ENCODE assay signal across 22 mouse cellular contexts in genomic region chr2:134952088-134952487, GRCm38 (mm10).
DNase-seq lines count a peak whose midpoint lies in the region; ATAC-seq and TF ChIP-seq lines count a peak whose summit lies in the region.
"Had no signal": no experiment of that assay in that cellular context is flagged by ENCODE, and none has a peak within 500 bp of the region (broad histone marks: within the 10 kb centered on the region; RNA-seq: fewer than 3 reads in every experiment).

No protein-coding gene starts in this region.

- intact Hi-C loops in heart, adult 2 months (cut with DNase I): loop anchor here (5.0 kb wide), 1 partner anchor 95 kb away; no protein-coding TSS in a partner anchor
- intact Hi-C loops in left cerebral cortex, postnatal 25 days (cut with DNase I): no loop called here

- 14% methylated on average over 5 of the region's 5 CpGs for WGBS in heart, adult 2 months
- 59% methylated on average over 5 of the region's 5 CpGs for WGBS in thymus, adult 2 months

- H3K4me1 ChIP-seq in heart, adult 2 months (ENCODE audit: control insufficient read depth, insufficient read depth, low read length): peaks cover 5% of the 10 kb centered on the region
- H3K4me1 ChIP-seq in thymus, adult 2 months (replicated peaks; ENCODE audit: control insufficient read depth, insufficient read depth, low read length): no peaks in the 10 kb centered on the region
- H3K4me1 ChIP-seq: embryonic facial prominence, embryonic 15.5 days; forebrain, embryonic 10.5 days; hindbrain, embryonic 10.5 days had no signal

- no peak overlapping the region for H3K9ac ChIP-seq in heart, adult 2 months (ENCODE audit: low read depth, low read length)
- H3K9ac ChIP-seq: embryonic facial prominence, embryonic 15.5 days; heart, embryonic 13.5 days; hindbrain, embryonic 14.5 days had no signal

- no peaks in the 10 kb centered on the region for H3K79me2 ChIP-seq in heart, adult 2 months (replicated peaks; ENCODE audit: control insufficient read depth, insufficient read depth, low read length)

- H3K36me3 ChIP-seq in heart, adult 2 months (ENCODE audit: control insufficient read depth, insufficient read depth, low read length): no peaks in the 10 kb centered on the region; the same call in 1 of the 2 replicates
- no peaks in the 10 kb centered on the region for H3K36me3 ChIP-seq in thymus, adult 2 months (ENCODE audit: control insufficient read depth, insufficient read depth, low read length)
- H3K36me3 ChIP-seq: embryonic facial prominence, embryonic 15.5 days; forebrain, embryonic 10.5 days; heart, embryonic 13.5 days; hindbrain, embryonic 10.5 days had no signal

- TF ChIP-seq EP300 in heart, adult 2 months (IDR thresholded peaks at IDR 0.05; ENCODE audit: insufficient read depth, low read depth, low read length): peak; percentile 91

- DNase-seq in heart, adult 2 months: peak in 1 of 2 experiments; percentile 26
- DNase-seq in heart, postnatal 4 days: no peak
- peak; percentile 30 for DNase-seq in left cerebral cortex, adult 11 months (ENCODE audit: low spot score)
- DNase-seq in left cerebral cortex, postnatal 25 days (ENCODE audit: low spot score in 2 of 2): no peak
- peak; percentile 76 for DNase-seq in brain, adult 2 months (ENCODE audit: low read depth, low spot score)
- DNase-seq in thymus, adult 2 months: no peak
- DNase-seq: adrenal gland, adult 8-10 months; cerebellum, adult 18-20 months; cerebellum, postnatal 36 days; embryo, embryonic 11 days; gastrocnemius, adult 2 months; gastrocnemius, postnatal 25 days had no signal

- peak overlapping the region; percentile 16; the same call in 1 of the 2 replicates for H3K27ac ChIP-seq in heart, adult 2 months
- no peak overlapping the region for H3K27ac ChIP-seq in thymus, adult 2 months (ENCODE audit: control insufficient read depth, insufficient read depth, low read length)
- H3K27ac ChIP-seq: embryonic facial prominence, embryonic 15.5 days; forebrain, embryonic 10.5 days; gastrocnemius, adult 2 months; heart, embryonic 13.5 days; hindbrain, embryonic 10.5 days; hindbrain, embryonic 14.5 days had no signal

- ATAC-seq in common myeloid progenitor, adult 5-6 weeks (replicated peaks; ENCODE audit: low read depth, poor library complexity, severe bottlenecking): peak; percentile 22; the same call in 1 of the 2 replicates
- ATAC-seq: forebrain, embryonic 14.5 days; intestine, postnatal 0 days had no signal

- TF ChIP-seq CTCF in heart, adult 2 months (IDR thresholded peaks at IDR 0.05): no peak
- TF ChIP-seq CTCF in thymus, adult 2 months (IDR thresholded peaks at IDR 0.05; ENCODE audit: borderline replicate concordance, control insufficient read depth, extremely low read depth, insufficient read depth, low read length, poor library complexity): no peak

- no peaks in the 10 kb centered on the region for H3K27me3 ChIP-seq in heart, adult 2 months (ENCODE audit: control insufficient read depth, insufficient read depth, low read length)
- no peaks in the 10 kb centered on the region for H3K27me3 ChIP-seq in thymus, adult 2 months (ENCODE audit: control insufficient read depth, insufficient read depth, low read length)
- H3K27me3 ChIP-seq: CH12.LX; embryonic facial prominence, embryonic 15.5 days; heart, embryonic 13.5 days had no signal

- no peak overlapping the region for H3K4me3 ChIP-seq in heart, adult 2 months
- H3K4me3 ChIP-seq in thymus, adult 2 months (ENCODE audit: control insufficient read depth, insufficient read depth, low read length): no peak overlapping the region
- H3K4me3 ChIP-seq: embryonic facial prominence, embryonic 15.5 days; erythroblast, embryonic 14.5 days; forebrain, embryonic 10.5 days; gastrocnemius, adult 2 months; heart, embryonic 13.5 days; hindbrain, embryonic 10.5 days had no signal

- peak; percentile 55; the same call in 1 of the 2 replicates for TF ChIP-seq POLR2A in heart, adult 2 months (IDR thresholded peaks at IDR 0.05; ENCODE audit: insufficient read depth, low read depth, low read length)
- no peak for TF ChIP-seq POLR2A in thymus, adult 2 months (IDR thresholded peaks at IDR 0.05; ENCODE audit: control insufficient read depth, extremely low read depth, insufficient read depth, low read length, poor library complexity)

Comparison
In these comparisons a context has a peak if more than half of its experiments do, and no peak if none do; other contexts are left out.
1. DNase-seq: peak in left cerebral cortex, adult 11 months (single experiment) and brain, adult 2 months (single experiment); none in heart, postnatal 4 days (single experiment), left cerebral cortex, postnatal 25 days (0 of 2) and thymus, adult 2 months (single experiment).